Mouse (Mus musculus): ENCODE data around the gene Cpeb3.
A peak's percentile ranks its signal among the peaks of the same experiment; 100 is the strongest.
"Not testable (repeated sequence)": the region's sequence is repeated elsewhere in the genome, so short reads cannot be mapped to it uniquely, and the experiment has no call there.

The Cpeb3 gene

DNA sequence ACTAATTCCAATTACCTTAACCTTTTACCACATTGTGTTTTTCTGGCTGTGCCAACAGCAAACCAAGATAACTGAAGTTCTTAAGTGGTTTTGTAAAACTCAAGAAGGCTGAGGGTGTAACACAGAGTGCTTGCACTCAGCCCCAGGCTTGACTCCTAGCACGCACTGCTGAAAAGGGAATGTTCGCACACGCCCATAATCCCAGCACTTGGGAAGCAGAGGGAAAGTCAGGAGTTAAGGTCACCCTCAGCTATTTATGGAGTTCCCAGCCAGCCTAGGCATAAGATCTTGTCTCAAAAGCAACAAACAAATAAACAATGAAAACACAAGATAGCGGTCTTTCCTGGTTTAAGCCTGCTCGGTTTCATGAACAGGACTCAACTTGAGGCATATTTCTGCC is 63.0 kb downstream of the Cpeb3 start:
- DNase-seq, result no peak

GRCm38 (mm10) chr19:37141623-37142022 is 66.8 kb downstream of the Cpeb3 start:
- DNase-seq, result no peak

- no peak for DNase-seq
Observed at GRCm38 (mm10) chr19:37137133-37137532, 71.3 kb downstream of the Cpeb3 start.

- DNase-seq, result not testable (repeated sequence)
Observed at GRCm38 (mm10) chr19:37135459-37135858, 72.9 kb downstream of the Cpeb3 start.

GRCm38 (mm10) chr19:37133666-37134065 is 74.7 kb downstream of the Cpeb3 start:
- no peak for DNase-seq

- DNase-seq, result no peak
Observed at GRCm38 (mm10) chr19:37131660-37132059, 76.7 kb downstream of the Cpeb3 start.

GRCm38 (mm10) chr19:37128461-37128860 is 79.9 kb downstream of the Cpeb3 start:
- DNase-seq, result no peak

DNA sequence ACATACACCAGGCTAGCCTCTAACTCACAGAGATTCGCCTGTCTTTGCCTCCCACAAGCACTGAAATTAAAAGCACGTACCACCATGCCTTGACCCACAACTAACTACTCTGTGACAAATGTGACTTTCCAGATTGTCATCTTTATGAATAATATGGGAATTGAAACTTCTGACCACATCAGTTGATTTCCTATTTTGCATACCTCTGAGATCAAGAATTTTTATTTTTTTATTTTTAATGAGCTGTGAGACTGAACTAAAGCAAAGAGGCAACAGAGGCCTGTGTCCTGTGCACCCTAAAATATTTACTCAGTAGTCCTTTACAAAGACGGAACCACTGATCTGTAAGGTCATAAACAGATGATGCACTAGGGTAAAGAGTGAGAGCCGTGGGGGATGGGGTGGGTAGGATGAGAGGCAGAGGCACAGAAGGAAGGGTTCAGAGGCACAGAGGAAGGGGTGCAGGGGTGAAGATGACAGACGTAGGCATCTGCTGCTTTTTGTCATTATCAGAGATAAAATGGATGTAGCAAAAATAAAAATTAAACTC is 81.3 kb downstream of the Cpeb3 start:
- no peak for DNase-seq

GRCm38 (mm10) chr19:37124961-37125360 is 83.4 kb downstream of the Cpeb3 start:
- DNase-seq, result no peak

DNA sequence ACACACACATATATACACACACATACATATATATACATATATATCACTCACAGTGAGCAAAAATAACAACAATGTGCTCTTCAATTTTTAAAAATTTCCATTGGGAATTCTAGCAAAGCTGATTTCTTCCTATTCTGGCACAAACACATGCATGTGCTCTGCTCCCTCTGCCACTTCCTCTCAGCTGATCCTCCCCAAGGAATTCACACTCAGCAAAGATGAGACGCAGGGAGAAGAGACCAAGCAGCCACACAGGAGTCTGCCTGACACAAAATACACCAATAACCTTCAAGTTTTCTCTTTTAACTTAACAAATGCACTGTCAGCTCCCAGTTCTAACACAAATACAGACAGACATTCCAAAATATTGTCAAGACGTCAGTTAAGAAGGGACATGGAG is 89.1 kb downstream of the Cpeb3 start:
- no peak for DNase-seq

DNA sequence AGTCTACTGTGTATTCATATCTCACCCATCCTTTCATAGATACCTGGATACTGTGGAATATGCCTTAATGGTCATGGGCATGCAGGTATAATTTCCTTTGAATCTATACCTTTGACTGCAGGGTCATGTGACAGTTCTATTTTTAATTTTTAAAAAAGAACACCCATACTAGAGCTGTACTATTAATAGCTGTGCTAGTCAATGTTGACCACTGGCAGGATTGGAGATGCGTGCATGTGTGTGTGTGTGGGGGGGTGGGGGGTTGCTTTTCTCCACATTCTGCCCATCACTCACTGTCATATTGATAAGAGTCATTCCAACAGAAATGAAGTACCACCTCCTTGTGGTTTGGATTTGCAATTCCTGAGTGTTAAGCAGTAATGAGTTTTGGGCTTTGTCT is 92.6 kb downstream of the Cpeb3 start:
- DNase-seq, result no peak

- no peak for DNase-seq
Observed at GRCm38 (mm10) chr19:37115374-37115773, 93.0 kb downstream of the Cpeb3 start.

DNA sequence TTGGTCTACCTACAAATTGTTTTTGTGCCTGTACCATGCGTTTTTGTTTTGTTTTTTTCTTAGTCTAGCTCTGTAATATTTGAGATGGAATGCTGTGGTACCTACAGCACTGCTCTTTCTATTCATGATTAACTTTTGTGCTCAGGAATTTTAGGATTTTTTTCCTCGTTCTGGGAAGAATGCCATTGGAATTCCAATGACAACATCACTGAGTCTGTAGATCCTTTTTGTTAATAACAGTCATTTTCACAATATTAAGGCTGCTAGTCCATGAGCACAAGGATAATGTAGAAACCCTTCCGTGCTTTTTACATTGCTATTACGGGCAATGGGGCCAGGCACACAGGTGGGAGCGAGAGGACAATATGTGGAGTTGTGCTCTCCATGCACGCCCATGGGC is 96.6 kb downstream of the Cpeb3 start:
- no peak for DNase-seq

DNA sequence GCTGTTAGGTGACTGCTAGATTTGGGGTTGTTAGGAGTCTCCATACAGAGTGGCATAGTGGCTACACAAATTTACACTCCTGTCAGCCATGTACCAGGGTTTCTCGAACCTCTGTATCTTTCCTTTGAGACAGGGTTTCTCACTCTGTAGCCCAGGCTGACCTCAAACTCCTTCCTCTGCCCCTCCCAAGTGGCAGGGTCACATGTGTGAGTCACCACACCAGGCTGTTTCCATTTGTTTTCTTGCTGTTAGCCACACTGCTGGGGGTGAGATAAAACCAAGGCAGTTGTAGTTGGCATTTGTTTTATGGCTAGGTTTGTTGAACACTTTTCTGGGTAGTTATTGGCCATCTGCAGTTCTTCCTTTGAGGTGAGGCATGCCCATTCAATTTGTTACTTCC is 97.9 kb downstream of the Cpeb3 start:
- DNase-seq, result no peak

DNA sequence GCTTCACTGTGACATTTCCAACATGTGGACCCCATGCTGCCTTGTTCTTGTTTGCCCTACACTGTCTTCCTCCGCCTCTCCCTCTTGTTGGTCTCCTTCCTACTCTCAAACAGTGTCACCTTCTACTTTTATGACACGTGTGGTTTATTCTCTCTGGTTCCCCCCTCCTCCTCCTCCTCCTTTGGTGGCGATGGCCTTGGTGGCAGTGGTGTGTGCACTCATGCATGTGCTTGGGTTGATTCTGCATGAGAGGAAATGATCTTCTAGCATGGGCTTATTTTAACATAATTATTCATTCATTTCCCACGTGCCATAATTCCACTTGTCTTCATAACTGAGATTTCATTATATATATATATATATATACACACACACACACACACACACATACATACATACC is 98.5 kb downstream of the Cpeb3 start:
- no peak for DNase-seq

- no peak for DNase-seq
Observed at GRCm38 (mm10) chr19:37100689-37101088, 107.7 kb downstream of the Cpeb3 start.

DNA sequence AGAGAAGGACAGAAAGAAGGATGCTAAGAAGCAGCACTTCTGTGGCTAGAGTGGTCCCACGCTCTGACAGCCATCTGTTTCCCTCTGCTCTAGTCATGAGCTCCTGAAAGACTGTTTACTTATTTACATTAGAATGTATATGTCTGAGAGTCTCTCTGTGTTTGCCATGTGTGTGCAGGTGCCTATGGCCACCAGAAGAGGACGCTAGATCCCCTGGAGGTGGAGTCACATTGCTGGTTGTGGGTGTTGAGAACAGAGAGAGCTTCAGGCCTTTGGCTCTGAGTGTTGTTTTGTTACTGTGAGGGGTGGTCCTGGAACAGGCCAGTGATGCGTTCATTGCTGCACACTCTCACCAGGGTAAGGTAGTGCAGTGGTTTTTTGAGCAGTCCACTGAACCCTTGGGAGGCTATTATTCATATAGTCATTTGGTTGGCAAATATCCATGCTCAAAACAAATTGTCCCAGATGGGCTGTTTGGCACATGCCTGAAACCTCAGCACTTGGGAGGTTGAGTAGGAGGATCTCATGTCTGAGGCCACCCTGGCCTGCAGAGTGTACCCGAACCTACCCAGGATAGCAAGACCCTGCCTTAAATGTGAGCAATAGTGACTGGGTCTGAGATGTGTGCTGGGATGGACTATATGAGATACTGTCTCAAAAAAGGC is 112.6 kb downstream of the Cpeb3 start:
- DNase-seq, result no peak

DNA sequence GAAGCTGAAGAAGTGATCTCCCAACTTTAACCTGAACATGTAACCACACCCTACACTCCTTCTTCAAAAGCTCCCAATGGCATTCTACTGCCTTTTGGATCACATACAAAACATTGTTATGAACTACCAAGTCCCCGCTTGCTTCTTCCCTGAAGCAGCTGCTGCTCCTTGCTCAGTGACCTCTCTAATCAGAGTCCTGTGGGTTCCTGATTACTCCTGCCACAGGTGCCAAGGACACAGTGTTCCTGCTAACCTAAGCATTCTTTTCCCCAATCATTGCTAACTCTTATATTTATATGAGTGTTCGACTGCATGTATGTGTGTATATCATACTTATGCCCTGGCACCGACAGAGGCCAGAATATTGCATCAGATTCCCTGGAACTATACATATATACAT is 115.2 kb downstream of the Cpeb3 start:
- DNase-seq, result peak; percentile 28

- DNase-seq, result no peak
Observed at GRCm38 (mm10) chr19:37090146-37091061, 118.0 kb downstream of the Cpeb3 start.

- no peak for DNase-seq
Observed at GRCm38 (mm10) chr19:37088043-37088748, 120.2 kb downstream of the Cpeb3 start.

DNA sequence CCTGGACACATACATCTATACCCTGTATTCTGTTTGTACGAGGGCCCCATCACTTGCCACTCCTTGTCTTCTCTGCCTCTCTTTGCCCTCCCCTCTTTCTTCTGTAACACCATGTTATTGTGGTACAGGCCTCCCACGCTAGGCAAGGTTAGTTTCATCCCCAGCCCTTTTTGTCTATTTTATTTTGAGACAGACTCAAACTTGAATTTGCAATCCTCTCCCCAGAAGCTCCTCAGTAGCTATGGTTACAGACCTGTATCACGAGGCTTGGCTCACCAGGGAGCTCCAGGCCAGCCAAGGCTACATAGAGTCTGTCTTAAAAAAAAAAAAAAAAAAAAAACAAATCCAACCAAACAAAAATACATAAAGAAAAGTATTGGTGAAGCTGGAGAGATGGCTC is 123.9 kb downstream of the Cpeb3 start:
- no peak for DNase-seq

DNA sequence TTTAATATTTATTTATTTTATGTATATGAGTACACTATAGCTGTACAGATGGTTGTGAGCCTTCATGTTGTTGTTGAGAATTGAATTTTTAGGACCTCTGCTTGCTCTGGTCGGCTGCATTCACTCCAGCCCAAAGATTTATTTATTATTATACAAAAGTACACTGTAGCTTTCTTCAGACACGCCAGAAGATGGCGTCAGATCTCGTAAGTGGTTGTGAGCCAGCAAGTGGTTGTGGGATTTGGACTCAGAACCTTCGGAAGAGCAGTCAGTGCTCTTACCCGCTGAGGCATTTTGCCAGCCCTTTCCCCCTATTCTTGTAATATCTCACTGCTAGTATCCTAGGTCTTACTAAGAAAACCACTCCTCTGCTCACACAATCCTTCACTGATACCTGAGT is 126.9 kb downstream of the Cpeb3 start:
- DNase-seq, result no peak

DNA sequence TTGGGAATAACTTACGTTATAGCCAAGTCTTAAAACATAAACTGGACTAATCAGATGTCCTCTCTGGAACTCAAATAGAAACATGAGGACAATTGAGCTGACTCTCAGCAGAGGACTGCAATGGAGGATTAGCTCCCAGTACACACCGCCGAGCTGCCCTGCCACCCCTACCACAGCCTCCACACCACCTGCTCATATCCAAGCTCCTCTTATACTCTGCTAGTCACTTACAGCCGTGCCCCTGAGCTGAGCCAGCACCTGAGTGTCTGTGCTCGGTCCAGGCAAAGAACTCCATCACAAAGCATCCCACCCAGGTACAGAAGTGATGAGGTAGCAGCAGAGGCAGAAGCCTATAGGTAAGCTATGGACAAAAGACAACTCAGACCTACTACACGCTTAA is 129.2 kb downstream of the Cpeb3 start:
- no peak for DNase-seq
